Mouse (Mus musculus) limb, embryonic 12.5 days (tissue): ENCODE data around the gene Eef1b2. TPM values are rescaled to one million over a fixed set of nuclear protein-coding genes. Genes with fewer than 3 reads are reported as not detected.
A peak's percentile ranks its signal among the peaks of the same experiment; 100 is the strongest.

Experiments
- ATAC-seq: fragments of 200-750 bp; cut with Nextera tagmentation; 2 replicates; pipeline ENCODE4 v1.8.0; 2017; ENCODE audit warnings: low read depth, moderate TSS enrichment; ENCODE audit not compliant: insufficient number of reproducible peaks, insufficient read depth, low FRiP score, low TSS enrichment
- H3K27ac ChIP-seq: fragments of 300-500 bp; sonication (generic); 2 replicates; pipeline ENCODE4 v1.5.1; 2016; ENCODE audit warnings: mild to moderate bottlenecking, moderate library complexity
- H3K27me3 ChIP-seq: fragments of 300-500 bp; sonication (generic); 2 replicates; pipeline ENCODE4 v1.6.1; 2016; ENCODE audit warnings: mild to moderate bottlenecking, moderate library complexity
- H3K36me3 ChIP-seq: fragments of 300-500 bp; sonication (generic); 2 replicates; pipeline ENCODE4 v1.6.1; 2016; ENCODE audit warnings: mild to moderate bottlenecking, moderate library complexity
- H3K4me1 ChIP-seq: fragments of 300-500 bp; sonication (generic); replicated peaks from 2 replicates; pipeline ENCODE4 v1.6.1; 2016
- H3K4me2 ChIP-seq: fragments of 300-500 bp; sonication (generic); 2 replicates; pipeline ENCODE4 v1.6.1; 2016; ENCODE audit warnings: mild to moderate bottlenecking, moderate library complexity
- H3K4me3 ChIP-seq: fragments of 300-500 bp; sonication (generic); replicated peaks from 2 replicates; pipeline ENCODE4 v1.5.1; 2016; ENCODE audit warnings: mild to moderate bottlenecking
- H3K9ac ChIP-seq: fragments of 300-500 bp; sonication (generic); replicated peaks from 2 replicates; pipeline ENCODE4 v1.6.1; 2016; ENCODE audit warnings: mild to moderate bottlenecking, moderate library complexity
- H3K9me3 ChIP-seq: fragments of 300-500 bp; sonication (generic); 2 replicates; pipeline ENCODE4 v1.6.1; 2016; ENCODE audit warnings: mild to moderate bottlenecking, moderate library complexity
- WGBS: fragments of 180-500 bp; shearing (Covaris S2); methylation state at CpG from one replicate; pipeline ENCODE4 v1.1.7; 2016; 5-methylcytosine and 5-hydroxymethylcytosine counted together
- microRNA-seq: library from miRNA; unstranded; fragments of <30 nt; microRNA quantifications from one replicate; pipeline ENCODE4, GENCODE M21; 2017
- polyA plus RNA-seq: library from polyadenylated mRNA; unstranded; fragments of >200 nt; fragmentation: Nextera tagmentation; extraction: Ambion mirVana; gene quantifications from 2 replicates; pipeline ENCODE4 v1.2.1, GENCODE M21; 2016

The Eef1b2 gene
- polyA plus RNA-seq, 1 experiment from 2014 or later, result 528 TPM

- 18% methylated on average over 22 of the region's 22 CpGs for WGBS
- Histone ChIP-seq H3K27me3 (peaks cover 28% of the 10 kb centered on the region), H3K27ac (no peak overlapping the region), H3K4me1 (peaks cover 17% of the 10 kb centered on the region), H3K9me3 (no peaks in the 10 kb centered on the region), H3K36me3 (no peaks in the 10 kb centered on the region), H3K4me2 (peak overlapping the region; percentile 40), H3K4me3 (peak overlapping the region; percentile 3; the same call in 1 of the 2 replicates), H3K9ac (no peak overlapping the region; the same call in 1 of the 2 replicates)
- no peak for ATAC-seq
Measured at GRCm38 (mm10) chr1:63213478-63214270, 37.0 kb downstream of the Eef1b2 start.

GRCm38 (mm10) chr1:63214271-63214558 lies 37.6 kb downstream of the Eef1b2 start, which contains the start of gene Gpr1:
TSS of gene Gpr1 (minus strand) at chr1:63214543.
- 33% methylated on average over 3 of the region's 3 CpGs for WGBS
- peaks cover 25% of the 10 kb centered on the region for H3K27me3 ChIP-seq
- ATAC-seq, result no peak

GRCm38 (mm10) chr1:63214631-63215030 lies 38.0 kb downstream of the Eef1b2 start:
- H3K9ac ChIP-seq, result no peak overlapping the region
- peaks cover 25% of the 10 kb centered on the region for H3K27me3 ChIP-seq
- 0 out of 2 replicates have a peak, but pooled peaks cover 3% of the 10 kb centered on the region for H3K9me3 ChIP-seq
- WGBS, result 37% methylated on average over 7 of the region's 7 CpGs
- peaks cover 17% of the 10 kb centered on the region for H3K4me1 ChIP-seq
- no peak overlapping the region for H3K27ac ChIP-seq
- H3K4me2 ChIP-seq, result no peak overlapping the region
- no peaks in the 10 kb centered on the region for H3K36me3 ChIP-seq
- H3K4me3 ChIP-seq, result no peak overlapping the region
- no peak for ATAC-seq

More at GRCm38 (mm10) chr1:63214271-63214558, 37.6 kb downstream of the Eef1b2 start, which contains the start of gene Gpr1:
- peaks cover 17% of the 10 kb centered on the region for H3K4me1 ChIP-seq
- 0 out of 2 replicates have a peak, but pooled peaks cover under 1% of the 10 kb centered on the region for H3K9me3 ChIP-seq
- peak within 1 kb of the TSS; percentile 40 for H3K4me2 ChIP-seq
- no peak within 1 kb of the TSS for H3K27ac ChIP-seq
- H3K4me3 ChIP-seq, result peak within 1 kb of the TSS; percentile 3; the same call in 1 of the 2 replicates
- no peak within 1 kb of the TSS; the same call in 1 of the 2 replicates for H3K9ac ChIP-seq
- H3K36me3 ChIP-seq, result no peaks in the 10 kb centered on the region

GRCm38 (mm10) chr1:63219277-63219676 lies 42.7 kb downstream of the Eef1b2 start:
- no peak overlapping the region for H3K4me3 ChIP-seq
- H3K4me1 ChIP-seq, result peaks cover 8% of the 10 kb centered on the region
- WGBS, result 95% methylated on average over 4 of the region's 4 CpGs
- no peak overlapping the region for H3K4me2 ChIP-seq
- no peak overlapping the region for H3K27ac ChIP-seq
- H3K9ac ChIP-seq, result no peak overlapping the region
- no peak for ATAC-seq
- H3K27me3 ChIP-seq, result peaks cover 12% of the 10 kb centered on the region
- no peaks in the 10 kb centered on the region for H3K36me3 ChIP-seq
- H3K9me3 ChIP-seq, result 0 out of 2 replicates have a peak, but pooled peaks cover 3% of the 10 kb centered on the region

GRCm38 (mm10) chr1:63225009-63225408 lies 48.4 kb downstream of the Eef1b2 start:
- ATAC-seq, result no peak

GRCm38 (mm10) chr1:63225890-63226289 lies 49.3 kb downstream of the Eef1b2 start:
- no peak overlapping the region for H3K4me3 ChIP-seq
- no peak overlapping the region for H3K9ac ChIP-seq
- H3K27ac ChIP-seq, result no peak overlapping the region
- H3K4me1 ChIP-seq, result no peaks in the 10 kb centered on the region
- no peak overlapping the region for H3K4me2 ChIP-seq
- H3K36me3 ChIP-seq, result no peaks in the 10 kb centered on the region
- 4% methylated on average over 7 of the region's 7 CpGs for WGBS
- H3K27me3 ChIP-seq, result peaks cover 11% of the 10 kb centered on the region
- no peaks in the 10 kb centered on the region for H3K9me3 ChIP-seq
- ATAC-seq, result no peak

More at GRCm38 (mm10) chr1:63225009-63225408, 48.4 kb downstream of the Eef1b2 start:
- Histone ChIP-seq H3K27me3 (peaks cover 11% of the 10 kb centered on the region), H3K9me3 (no peaks in the 10 kb centered on the region), H3K9ac (no peak overlapping the region), H3K4me3 (no peak overlapping the region), H3K27ac (no peak overlapping the region), H3K4me1 (no peaks in the 10 kb centered on the region), H3K36me3 (no peaks in the 10 kb centered on the region), H3K4me2 (no peak overlapping the region)
- WGBS, result 75% methylated on average over 4 of the region's 4 CpGs

GRCm38 (mm10) chr1:63227241-63227640 lies 50.6 kb downstream of the Eef1b2 start:
- Histone ChIP-seq H3K9ac (no peak overlapping the region), H3K36me3 (no peaks in the 10 kb centered on the region), H3K27ac (no peak overlapping the region), H3K4me3 (no peak overlapping the region), H3K27me3 (peaks cover 6% of the 10 kb centered on the region; the same call in 1 of the 2 replicates), H3K9me3 (no peaks in the 10 kb centered on the region), H3K4me1 (no peaks in the 10 kb centered on the region), H3K4me2 (no peak overlapping the region)
- no peak for ATAC-seq
- WGBS, result 72% methylated on average over 5 of the region's 5 CpGs

Small RNA genes lying within 50 kb of the gene (microRNA-seq; reads per million reads assigned to microRNA genes)
- gene Gm24557, result not detected
- not detected for gene Gm27512

Other genes starting within 250 kb of the Eef1b2 start
- 9.9 and 10.8 TPM in 2 replicates for gene Ino80d, start 62.2 kb upstream of the Eef1b2 start, polyA plus RNA-seq
- gene Ndufs1, start within 50 bp of the Eef1b2 start, polyA plus RNA-seq, result 139 and 141 TPM in 2 replicates
- 0.20 TPM in 1 of 2 replicates, not detected in the other for gene Gpr1, start 37.7 kb downstream of the Eef1b2 start, polyA plus RNA-seq
- 14.0 and 15.4 TPM in 2 replicates for gene Zdbf2, start 96.4 kb downstream of the Eef1b2 start, polyA plus RNA-seq